Mouse (Mus musculus) brain, embryonic 18.5 days (tissue): ENCODE measurements around the gene Thap7.

Source experiments
- DNase-seq: peaks from one replicate; pipeline ENCODE4 v3.0.0-alpha.2; 2012; ENCODE audit warnings: low read depth, low spot score

The Thap7 gene

GRCm38 (mm10) chr16:17488478-17489468 lies 42.2 kb downstream of the Thap7 start:
- no peak for DNase-seq

- DNase-seq: no peak
Measured at GRCm38 (mm10) chr16:17486505-17486904, 44.4 kb downstream of the Thap7 start.

- DNase-seq: no peak
Measured at GRCm38 (mm10) chr16:17481465-17481864, 49.5 kb downstream of the Thap7 start.

- no peak for DNase-seq
Measured at GRCm38 (mm10) chr16:17478331-17478943, 52.5 kb downstream of the Thap7 start.
